Mouse (Mus musculus) forebrain, postnatal 0 days (tissue): ENCODE data around the gene Frzb. TPM values are rescaled to one million over a fixed set of nuclear protein-coding genes. Genes with fewer than 3 reads are reported as not detected.
A peak's percentile ranks its signal among the peaks of the same experiment; 100 is the strongest.

Experiments used
- ATAC-seq: fragments of 200-750 bp; cut with Nextera tagmentation; 2 replicates; pipeline ENCODE4 v1.8.0; 2017; ENCODE audit warnings: mild to moderate bottlenecking, moderate library complexity
- DNase-seq: peaks from one replicate; pipeline ENCODE4 v3.0.0-alpha.2; 2015
- H3K27ac ChIP-seq: fragments of 300-500 bp; sonication (generic); 2 replicates; pipeline ENCODE4 v1.5.1; 2014; ENCODE audit warnings: low read depth, mild to moderate bottlenecking, antibody characterized with exemption, low read length, moderate library complexity, mixed read lengths
- H3K27me3 ChIP-seq: fragments of 300-500 bp; sonication (generic); 2 replicates; pipeline ENCODE4 v1.6.1; 2014; ENCODE audit warnings: mild to moderate bottlenecking, low read length, mixed read lengths; ENCODE audit not compliant: insufficient read depth
- H3K36me3 ChIP-seq: fragments of 300-500 bp; sonication (generic); 2 replicates; pipeline ENCODE4 v1.6.1; 2014; ENCODE audit warnings: mild to moderate bottlenecking, moderate library complexity; ENCODE audit not compliant: insufficient read depth
- H3K4me1 ChIP-seq: fragments of 300-500 bp; sonication (generic); 2 replicates; pipeline ENCODE4 v1.6.1; 2014; ENCODE audit warnings: antibody characterized with exemption; ENCODE audit not compliant: insufficient read depth
- H3K4me2 ChIP-seq: fragments of 300-500 bp; sonication (generic); 2 replicates; pipeline ENCODE4 v1.6.1; 2014; ENCODE audit warnings: low read depth, mild to moderate bottlenecking, moderate library complexity
- H3K4me3 ChIP-seq: fragments of 300-500 bp; sonication (generic); 2 replicates; pipeline ENCODE4 v1.5.1; 2014; ENCODE audit warnings: low read depth, low read length, mixed read lengths
- H3K9ac ChIP-seq: fragments of 300-500 bp; sonication (generic); 2 replicates; pipeline ENCODE4 v1.6.1; 2014; ENCODE audit warnings: mild to moderate bottlenecking
- H3K9me3 ChIP-seq: fragments of 300-500 bp; sonication (generic); 2 replicates; pipeline ENCODE4 v1.6.1; 2016; ENCODE audit warnings: low read length
- CTCF ChIP-seq: sonication (generic); IDR thresholded peaks from 2 replicates; pipeline ENCODE4 v1.5.1; 2016; ENCODE audit warnings: antibody characterized with exemption, control low read depth, low read depth
- WGBS: fragments of 180-500 bp; shearing (Covaris S2); extraction: QIAGEN DNeasy Blood & Tissue Kit; methylation state at CpG from one replicate; pipeline ENCODE4 v1.1.7; 2014; 5-methylcytosine and 5-hydroxymethylcytosine counted together
- polyA plus RNA-seq: library from polyadenylated mRNA; unstranded; fragments of >200 nt; fragmentation: Nextera tagmentation; extraction: Ambion mirVana; gene quantifications from 2 replicates; pipeline ENCODE4 v1.2.1, GENCODE M21; 2015
- total RNA-seq: library from RNA; depleted of rRNA; stranded (reverse); fragments of >200 nt; gene quantifications from 2 replicates; pipeline ENCODE4 v1.2.3, GENCODE M21; 2014

Gene Frzb
- total and polyA plus RNA-seq, 2 experiments from 2014 or later: 7.0 to 7.8 TPM

- no peaks in the 10 kb centered on the region for H3K9me3 ChIP-seq
- WGBS: 63% methylated on average over 8 of the region's 8 CpGs
- no peak for DNase-seq
- no peaks in the 10 kb centered on the region for H3K27me3 ChIP-seq
- H3K27ac ChIP-seq: no peak overlapping the region
- no peaks in the 10 kb centered on the region for H3K36me3 ChIP-seq
- no peak overlapping the region for H3K9ac ChIP-seq
- H3K4me3 ChIP-seq: no peak overlapping the region
- TF ChIP-seq CTCF: no peak
- no peak overlapping the region for H3K4me2 ChIP-seq
- H3K4me1 ChIP-seq: no peaks in the 10 kb centered on the region
- ATAC-seq: no peak
These were observed 14.4 kb upstream of the Frzb start for GRCm38 (mm10) chr2:80461827-80462226.

DNA sequence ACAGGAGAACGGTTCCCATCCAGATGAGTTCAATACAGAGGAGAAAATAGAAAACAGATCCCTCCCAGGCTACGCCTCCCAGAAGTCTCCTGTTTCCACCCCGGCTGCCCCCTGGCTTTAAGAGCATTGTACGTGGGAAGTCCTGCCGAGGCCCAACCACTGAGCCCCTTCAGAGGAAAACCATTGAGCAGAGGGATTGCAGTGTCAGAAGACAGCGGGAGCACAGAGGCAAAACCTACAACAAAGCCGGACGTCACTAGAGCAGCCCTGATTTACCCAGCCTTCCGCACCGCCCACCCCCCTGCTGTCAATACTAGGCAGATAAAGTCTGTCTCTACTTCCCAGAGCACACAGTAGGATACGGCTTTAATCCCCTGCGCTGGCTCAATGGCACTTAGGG, 806 bp upstream of the Frzb start:
- no peak overlapping the region for H3K27ac ChIP-seq
- WGBS: 2% methylated on average over 12 of the region's 12 CpGs
- no peak for TF ChIP-seq CTCF
- no peak for DNase-seq
- no peaks in the 10 kb centered on the region for H3K36me3 ChIP-seq
- ATAC-seq: peak; percentile 19; the same call in 1 of the 2 replicates
- no peaks in the 10 kb centered on the region for H3K9me3 ChIP-seq
- H3K4me1 ChIP-seq: peaks cover 5% of the 10 kb centered on the region; the same call in 1 of the 2 replicates
- peak overlapping the region; percentile 52 for H3K4me3 ChIP-seq
- peak overlapping the region; percentile 100 for H3K4me2 ChIP-seq
- no peak overlapping the region for H3K9ac ChIP-seq
- H3K27me3 ChIP-seq: peaks cover 13% of the 10 kb centered on the region

DNA sequence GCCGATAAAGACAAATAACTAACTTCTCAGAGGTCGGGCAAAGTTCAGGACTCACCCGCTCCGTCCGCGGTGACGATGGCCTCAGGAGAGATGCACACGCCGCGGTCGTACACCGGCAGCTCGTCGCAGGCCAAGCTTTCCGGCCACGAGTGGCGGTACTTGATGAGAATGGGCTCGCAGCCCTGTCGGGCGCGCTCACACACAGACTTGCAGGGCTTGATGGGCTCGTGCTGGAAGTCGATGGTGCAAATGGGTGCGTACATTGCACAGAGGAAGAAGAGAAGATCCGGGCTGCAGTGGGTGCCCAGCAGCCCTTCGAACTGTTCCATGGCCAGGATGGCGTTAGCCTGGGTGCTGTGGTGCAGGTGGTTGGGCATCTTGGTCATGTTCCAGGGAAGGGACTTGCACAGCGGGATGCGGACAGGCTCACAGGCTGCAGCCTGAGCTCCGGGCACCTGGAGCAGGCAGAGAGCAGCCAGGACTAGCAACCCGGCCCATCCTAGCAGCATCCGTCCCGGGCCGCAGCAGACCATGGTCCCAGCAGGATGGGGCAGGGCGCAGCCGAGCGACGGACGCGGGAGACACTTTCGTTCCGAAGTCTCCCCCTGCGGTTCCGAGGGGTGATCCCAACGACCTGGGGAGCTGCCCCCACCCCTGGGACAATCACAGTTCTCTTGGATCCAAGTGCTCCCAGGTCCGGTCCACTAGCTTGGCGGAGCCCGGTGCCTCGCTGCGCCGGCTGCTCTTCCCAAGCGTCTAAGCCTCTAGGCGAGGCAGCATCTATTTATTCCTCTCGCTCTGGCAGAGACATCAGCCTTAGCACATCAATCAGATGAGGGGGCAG, 895 bp downstream of the Frzb start:
- Histone ChIP-seq H3K4me2 (peak overlapping the region; percentile 100), H3K9me3 (no peaks in the 10 kb centered on the region), H3K9ac (peak overlapping the region; percentile 38), H3K4me1 (peaks cover 5% of the 10 kb centered on the region; the same call in 1 of the 2 replicates), H3K4me3 (peak overlapping the region; percentile 52), H3K27ac (no peak overlapping the region), H3K36me3 (no peaks in the 10 kb centered on the region), H3K27me3 (peaks cover 13% of the 10 kb centered on the region)
- peak; percentile 59 for ATAC-seq
- TF ChIP-seq CTCF: no peak
- DNase-seq: peak; percentile 54
- under 1% methylated on average over 54 of the region's 54 CpGs for WGBS

- H3K4me2 ChIP-seq: peak overlapping the region; percentile 100
- no peaks in the 10 kb centered on the region for H3K9me3 ChIP-seq
- TF ChIP-seq CTCF: no peak
- H3K27me3 ChIP-seq: peaks cover 13% of the 10 kb centered on the region
- WGBS: 7% methylated on average over 10 of the region's 10 CpGs
- DNase-seq (peak; percentile 18), ATAC-seq (no peak)
- H3K4me1 ChIP-seq: peaks cover 5% of the 10 kb centered on the region; the same call in 1 of the 2 replicates
- H3K27ac ChIP-seq: no peak overlapping the region
- H3K36me3 ChIP-seq: no peaks in the 10 kb centered on the region
- H3K4me3 ChIP-seq: peak overlapping the region; percentile 52
- H3K9ac ChIP-seq: peak overlapping the region; percentile 38
These were observed 1.5 kb downstream of the Frzb start for GRCm38 (mm10) chr2:80445926-80446307.

DNA sequence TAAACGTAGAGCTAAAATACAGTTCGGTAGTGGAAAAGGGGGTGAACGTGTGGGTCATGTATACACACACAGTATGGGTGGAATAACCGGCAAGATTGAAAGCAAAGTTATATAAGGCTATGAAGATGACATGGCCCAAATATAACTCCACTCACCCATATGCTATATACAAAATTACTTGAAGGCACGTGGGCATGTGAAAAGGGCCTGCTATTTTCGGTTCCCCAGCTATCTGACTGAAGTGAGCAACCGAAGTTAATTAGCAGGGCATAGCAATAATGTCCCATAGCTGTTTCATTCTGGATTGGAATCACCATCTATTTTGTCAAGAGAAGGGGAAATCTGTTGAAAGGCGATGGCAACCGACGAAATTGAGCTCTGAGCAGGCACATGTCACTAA, 1.9 kb downstream of the Frzb start:
- Histone ChIP-seq H3K9ac (no peak overlapping the region), H3K4me2 (no peak overlapping the region), H3K27me3 (peaks cover 13% of the 10 kb centered on the region), H3K36me3 (no peaks in the 10 kb centered on the region), H3K4me3 (no peak overlapping the region), H3K27ac (no peak overlapping the region), H3K9me3 (no peaks in the 10 kb centered on the region), H3K4me1 (peaks cover 5% of the 10 kb centered on the region; the same call in 1 of the 2 replicates)
- WGBS: 40% methylated on average over 10 of the region's 10 CpGs
- no peak for DNase-seq
- ATAC-seq: no peak
- TF ChIP-seq CTCF: no peak

DNA sequence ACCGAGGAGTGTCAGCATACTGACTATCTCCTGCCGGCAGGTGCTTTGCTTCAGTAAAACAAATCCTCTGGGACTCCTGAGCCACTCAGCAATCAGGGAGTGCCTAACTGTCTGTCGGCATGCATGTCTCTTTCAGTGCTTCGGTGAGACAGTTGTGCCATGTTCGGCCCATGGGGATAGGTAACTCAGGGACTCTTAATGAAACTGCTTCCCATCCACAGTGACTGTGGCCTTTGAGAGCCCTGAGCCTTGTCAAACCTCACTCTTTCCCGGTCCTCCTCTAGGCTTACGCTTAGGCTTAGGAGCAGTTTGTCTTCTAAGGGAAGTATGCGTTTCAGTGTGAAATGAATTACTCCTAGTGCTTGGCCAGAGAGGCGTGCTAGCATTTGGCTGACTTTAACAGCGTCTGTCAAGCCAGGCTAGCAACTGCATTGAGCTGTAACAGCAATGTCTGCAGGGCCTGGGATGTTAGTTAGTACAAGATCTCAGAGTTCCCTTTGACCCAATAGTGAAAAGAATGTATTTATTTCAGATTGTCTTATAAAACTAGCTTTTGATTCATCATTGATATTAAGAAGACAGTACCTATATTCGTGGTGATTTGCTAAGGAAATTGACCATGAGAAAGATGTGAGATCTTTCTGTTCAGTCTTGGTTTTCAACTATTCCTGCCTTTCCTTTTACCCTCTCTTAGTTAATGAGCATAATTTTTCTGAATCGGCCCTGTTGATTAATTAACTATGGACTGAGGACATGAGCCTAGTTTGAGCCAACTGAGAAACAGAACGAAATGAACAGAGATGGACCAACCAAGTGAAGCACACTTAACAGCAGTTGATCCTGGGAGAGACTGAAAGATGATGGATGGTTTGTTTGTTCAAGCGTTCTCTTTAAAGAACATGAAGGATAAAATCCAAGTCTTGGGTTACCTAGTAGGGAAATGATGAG, 2.7 kb downstream of the Frzb start:
- no peak overlapping the region for H3K27ac ChIP-seq
- no peaks in the 10 kb centered on the region for H3K9me3 ChIP-seq
- H3K4me3 ChIP-seq: no peak overlapping the region
- no peaks in the 10 kb centered on the region for H3K36me3 ChIP-seq
- peaks cover 5% of the 10 kb centered on the region; the same call in 1 of the 2 replicates for H3K4me1 ChIP-seq
- no peak for TF ChIP-seq CTCF
- peaks cover 13% of the 10 kb centered on the region for H3K27me3 ChIP-seq
- no peak for ATAC-seq
- no peak overlapping the region for H3K4me2 ChIP-seq
- no peak overlapping the region for H3K9ac ChIP-seq
- no peak for DNase-seq
- 64% methylated on average over 14 of the region's 14 CpGs for WGBS
